Mouse (Mus musculus): ENCODE data around the gene Fam131c.

The Fam131c gene

DNA sequence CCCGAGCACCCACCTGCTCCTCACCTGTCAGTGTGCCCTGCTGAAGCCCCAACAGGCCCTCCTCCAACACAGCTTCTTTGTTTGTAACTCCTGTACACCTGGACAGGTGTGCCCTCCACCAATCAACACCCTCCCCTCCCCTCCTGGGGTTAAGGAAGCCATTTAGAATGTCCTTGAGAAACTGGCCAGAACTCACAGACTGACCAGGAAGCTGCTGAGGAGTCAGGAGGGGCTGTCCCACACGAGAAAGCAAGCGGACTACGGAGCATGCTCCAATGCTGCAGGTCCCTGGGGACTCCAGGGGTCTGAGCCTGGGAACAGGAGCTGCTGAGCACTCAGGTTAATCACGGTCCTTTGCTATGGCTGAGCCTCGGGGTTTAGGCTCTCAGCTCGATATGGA lies 47.9 kb downstream of the Fam131c start, which contains the start of gene Clcnkb:
Gene Clcnkb, minus strand, starts transcription at position 91 of the 400 bp plus-strand sequence.
- no peak for DNase-seq

DNA sequence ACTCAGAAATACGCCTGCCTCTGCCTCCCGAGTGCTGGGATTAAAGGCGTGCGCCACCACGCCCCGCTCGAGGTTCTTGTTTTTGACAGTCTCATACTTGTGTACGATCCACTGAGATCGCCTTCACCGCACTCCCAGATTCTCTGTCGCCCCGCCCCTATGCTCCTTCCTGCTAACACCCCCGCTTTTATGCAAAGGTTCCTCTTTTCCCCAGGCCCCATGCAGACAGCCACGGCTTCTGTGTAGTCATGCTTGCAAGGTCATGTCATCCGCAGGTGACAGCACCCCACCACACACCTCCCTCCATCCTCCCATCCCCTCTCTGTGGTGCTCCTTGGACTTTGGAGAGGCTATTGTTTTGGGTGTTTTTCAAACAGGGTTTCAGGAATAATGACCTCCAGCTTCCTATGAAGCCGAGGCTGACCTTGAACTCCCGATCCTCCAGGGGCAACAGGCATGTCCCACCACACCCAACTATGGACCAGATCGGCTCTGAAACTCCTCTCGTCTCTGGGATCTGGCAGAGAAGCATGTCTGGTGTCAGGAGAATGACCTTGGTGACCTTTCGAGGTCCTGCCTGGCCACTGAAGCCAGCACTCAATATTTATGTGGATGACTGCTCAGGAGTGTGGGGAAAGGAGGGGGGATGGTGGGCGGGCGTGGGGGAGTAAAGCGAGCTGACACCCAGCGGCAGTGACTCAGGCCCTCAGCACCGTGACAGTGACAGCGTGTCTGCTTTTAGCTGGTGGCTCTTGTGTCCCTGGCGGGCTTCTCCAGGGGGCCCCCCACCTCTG lies 51.6 kb downstream of the Fam131c start:
- DNase-seq, result peak in 1 of 2 experiments; percentile 37

DNA sequence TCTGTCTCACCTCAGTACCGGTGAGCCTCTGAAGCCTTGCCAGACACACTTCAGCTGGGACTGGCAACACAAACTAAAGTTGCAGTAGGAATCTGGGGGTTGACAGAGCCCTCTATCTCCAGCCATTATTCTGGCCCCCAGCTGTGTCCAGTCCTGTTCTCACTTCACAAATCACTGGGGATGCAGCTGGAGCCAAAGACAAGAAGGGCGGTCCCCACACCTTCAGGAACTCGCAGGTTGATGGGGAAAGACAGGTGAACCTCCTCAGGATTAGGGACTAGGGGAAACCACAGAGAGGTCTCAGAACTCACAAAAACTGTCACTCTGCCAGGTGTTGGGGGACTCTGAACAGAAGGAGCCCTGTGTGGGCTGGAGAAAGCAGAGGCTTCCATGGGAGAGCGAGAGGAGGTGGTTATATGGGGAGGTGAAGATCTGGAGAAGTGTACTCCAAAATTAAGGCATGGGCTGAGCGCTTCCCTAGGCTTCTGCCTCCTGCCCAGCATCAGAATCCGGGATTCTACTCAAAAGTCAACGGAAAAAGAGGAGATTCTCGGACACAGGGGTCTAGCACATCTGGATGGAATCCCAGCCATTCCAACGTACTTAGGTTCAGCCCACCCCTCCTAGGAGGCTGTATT lies 52.3 kb downstream of the Fam131c start, which contains the start of gene Hspb7:
Gene Hspb7, plus strand, starts transcription at position 588 of the 638 bp plus-strand sequence.
- DNase-seq, result no peak

DNA sequence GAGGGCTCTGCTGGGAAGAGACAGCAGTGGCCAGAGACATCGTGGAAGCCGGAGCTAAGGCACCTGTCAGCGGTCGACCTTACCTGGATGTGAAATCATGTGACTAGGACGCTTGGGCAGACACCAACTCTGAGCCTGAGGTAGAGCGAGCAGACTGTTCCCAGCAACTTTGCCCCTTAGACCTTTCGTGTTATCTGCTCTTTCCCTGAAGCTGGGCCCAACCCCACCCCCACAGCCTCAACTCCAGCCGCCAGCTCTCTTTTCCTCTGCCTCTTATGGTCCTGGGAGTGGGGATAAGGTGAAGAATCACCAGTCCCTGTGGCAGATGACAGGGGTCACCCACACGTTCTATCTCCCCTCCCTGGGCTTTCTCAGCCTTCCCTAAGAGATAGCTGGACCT lies 52.9 kb downstream of the Fam131c start:
- no peak for DNase-seq

DNA sequence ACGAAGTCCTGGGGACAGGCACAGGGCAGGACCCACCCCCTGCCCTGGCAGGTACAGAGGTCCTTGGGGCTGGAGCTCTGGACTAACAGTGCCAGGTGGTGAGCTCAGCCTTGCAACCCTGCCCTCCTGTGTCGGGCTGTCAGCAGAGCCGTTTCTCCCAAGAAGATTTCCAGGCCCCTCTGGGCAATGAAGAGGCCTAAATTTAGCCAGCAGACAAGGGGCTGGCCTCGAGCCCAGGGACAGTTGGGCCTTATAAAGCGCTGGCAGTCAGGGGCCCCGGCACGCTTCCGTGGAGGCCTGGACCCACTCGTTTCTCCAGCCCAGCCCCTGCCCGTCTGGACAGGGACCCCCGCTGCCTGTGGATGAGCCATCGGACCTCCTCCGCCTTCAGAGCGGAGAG lies 53.4 kb downstream of the Fam131c start:
- peak; percentile 59 to 80 for DNase-seq

DNA sequence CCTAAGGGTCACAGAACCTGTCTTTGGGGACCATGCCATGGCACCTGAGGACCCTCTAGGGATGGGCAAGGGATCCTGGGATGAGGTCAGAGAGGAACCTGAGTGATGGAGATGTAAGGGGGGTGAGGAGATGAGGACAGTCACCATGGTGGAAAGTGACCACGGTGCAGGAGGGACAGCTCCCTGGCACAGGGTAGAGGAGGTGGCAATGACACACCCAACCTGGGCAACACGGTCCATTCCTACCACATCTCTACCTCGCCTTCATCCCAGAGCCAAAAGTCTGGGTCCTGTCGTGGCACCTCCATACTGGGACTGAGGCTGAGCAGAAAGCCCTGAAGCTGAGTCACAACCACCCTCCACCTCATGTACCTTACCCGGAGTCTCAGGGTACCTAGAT lies 54.8 kb downstream of the Fam131c start:
- DNase-seq, result no peak

DNA sequence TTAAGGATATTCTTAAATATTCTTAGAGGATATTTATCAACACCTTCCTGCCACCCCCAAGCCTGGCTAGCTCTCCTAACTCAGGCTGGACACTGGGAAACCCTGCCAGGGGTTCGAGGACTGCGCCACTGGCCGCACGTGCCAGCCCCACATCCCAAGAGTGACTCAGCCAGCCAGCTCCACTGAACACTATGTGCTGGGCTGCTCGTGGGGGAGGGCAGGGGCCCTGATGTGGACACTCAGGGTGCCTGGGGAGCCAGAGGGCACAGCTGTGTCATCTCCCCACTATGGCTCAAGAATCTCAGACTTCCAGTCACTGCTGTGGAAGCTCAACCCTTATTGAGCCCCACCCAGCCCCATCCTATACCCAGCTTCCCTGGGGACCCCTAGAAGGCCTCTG lies 55.3 kb downstream of the Fam131c start:
- peak in 1 of 2 experiments; percentile 20 for DNase-seq

DNA sequence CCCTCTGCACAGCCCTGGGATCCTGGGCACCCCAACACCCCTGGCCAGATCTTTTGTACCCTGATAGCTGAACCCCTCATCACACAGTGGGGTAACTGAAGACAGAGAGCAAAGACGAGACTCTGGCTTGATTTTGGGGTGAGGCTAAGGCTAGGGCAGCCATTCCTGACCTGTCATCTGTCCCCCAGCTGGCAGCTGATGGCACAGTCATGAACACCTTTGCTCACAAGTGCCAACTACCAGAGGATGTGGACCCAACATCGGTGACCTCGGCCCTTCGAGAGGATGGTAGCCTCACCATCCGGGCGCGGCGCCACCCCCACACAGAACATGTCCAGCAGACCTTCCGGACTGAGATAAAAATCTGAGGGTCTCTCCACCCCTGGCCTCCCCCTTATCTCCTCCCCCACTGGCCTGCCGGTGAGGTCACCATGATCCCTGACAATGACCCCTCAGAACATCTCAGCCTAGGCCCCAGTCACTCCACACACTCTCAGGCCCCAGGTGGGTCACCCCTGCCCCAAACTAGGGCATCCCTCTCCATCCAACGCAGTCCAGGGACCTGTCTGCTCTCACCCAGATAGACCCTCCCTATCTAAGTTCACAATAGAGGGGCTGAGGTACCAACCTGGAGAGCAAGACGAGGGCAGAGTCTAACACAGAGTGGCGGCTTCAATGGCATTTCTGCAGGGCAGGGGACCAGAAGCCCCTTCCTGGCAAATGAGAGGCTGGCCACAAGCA lies 55.8 kb downstream of the Fam131c start:
- DNase-seq, result no peak

DNA sequence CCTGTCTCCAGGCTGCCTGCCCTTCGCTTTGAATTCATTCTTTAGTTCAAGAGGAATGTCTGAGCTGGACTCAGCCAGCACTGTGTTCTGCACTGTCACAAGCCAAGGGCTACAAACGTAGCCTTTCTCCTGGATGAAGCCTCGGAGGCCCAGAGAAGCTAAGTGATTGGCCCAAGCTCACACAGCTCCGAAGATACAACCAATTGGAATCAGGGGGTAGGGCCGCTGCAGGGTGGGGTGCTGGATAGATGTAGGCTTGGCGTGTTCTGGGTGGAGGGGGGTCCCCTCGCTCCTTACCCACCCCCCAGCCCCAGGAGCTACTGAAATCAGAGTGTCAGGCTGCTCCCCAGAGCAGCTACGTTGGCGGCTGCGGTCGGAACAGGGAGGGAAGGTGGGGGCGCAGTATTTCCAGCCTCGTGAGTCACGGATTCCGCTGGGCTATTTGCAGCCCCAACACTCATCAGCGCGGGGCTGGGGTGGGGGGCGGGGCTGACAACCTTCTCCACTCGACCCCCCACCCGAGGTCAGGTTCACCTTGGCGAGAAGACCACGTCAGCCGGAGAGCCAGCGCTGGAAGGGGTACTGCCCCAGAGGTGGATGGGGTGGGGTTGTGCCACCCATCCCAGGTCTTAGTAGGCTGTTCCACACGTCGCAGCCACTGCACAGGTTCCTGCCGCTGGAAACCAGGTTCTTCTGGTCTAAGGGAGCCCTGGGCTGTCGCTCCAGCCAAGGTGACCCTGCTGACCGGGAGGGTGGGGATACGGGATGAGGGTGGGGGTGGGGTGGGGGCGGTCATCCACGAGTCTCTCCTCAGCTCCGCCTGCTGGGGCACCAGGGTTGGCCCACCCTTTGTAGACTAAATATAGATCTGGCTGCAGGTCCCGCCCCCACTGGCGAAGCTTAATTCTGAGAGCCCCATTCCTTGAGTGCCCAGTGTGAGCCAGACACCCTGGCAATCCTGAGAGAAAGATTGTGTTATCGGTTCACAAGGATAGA lies 57.8 kb downstream of the Fam131c start:
- DNase-seq, result peak; percentile 41 to 61

DNA sequence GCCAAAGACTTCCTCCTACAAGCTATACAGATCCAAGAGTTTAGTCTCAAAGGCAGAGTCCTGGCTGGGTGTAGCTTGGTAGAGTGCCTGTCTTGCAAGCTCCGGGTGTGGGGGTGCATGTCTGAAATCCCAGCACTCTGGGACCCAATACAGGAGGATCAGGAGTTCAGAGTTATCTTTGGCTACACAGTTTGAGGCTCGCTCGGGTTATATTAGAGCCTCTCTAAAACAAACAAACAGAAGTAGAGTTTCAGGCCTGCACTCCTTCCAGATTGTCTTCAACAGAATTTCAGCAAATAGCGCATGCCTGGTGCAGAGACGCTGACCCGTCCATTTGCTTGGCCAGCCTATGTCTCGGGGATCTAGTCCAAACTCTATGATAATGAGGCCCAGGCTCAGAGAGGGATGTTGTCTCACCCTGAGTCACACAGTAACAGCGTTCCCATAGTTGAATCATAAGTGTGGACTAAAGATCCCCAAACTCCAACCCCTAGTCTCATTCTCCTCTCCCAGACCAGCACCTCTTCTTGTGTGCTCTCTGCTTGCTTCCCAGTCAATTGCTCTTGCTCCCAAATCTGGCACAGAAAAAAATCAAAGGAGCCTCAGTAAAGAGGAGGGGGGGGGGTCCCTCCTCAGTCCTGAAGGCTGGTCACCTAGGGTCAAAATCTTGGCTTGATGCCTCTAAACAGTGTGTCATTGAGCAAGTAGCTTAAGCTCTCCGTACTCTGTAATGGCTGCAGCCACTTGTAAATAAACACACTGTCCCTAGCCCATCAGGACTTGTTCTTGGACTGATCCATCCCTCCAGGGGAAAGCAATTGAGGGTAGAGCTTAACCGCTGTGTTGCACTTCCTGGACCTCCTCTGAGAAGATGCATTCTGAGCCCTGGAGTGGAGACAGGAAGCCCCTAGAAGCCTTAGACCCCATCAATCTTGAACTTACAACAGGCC lies 59.1 kb downstream of the Fam131c start:
- no peak for DNase-seq

DNA sequence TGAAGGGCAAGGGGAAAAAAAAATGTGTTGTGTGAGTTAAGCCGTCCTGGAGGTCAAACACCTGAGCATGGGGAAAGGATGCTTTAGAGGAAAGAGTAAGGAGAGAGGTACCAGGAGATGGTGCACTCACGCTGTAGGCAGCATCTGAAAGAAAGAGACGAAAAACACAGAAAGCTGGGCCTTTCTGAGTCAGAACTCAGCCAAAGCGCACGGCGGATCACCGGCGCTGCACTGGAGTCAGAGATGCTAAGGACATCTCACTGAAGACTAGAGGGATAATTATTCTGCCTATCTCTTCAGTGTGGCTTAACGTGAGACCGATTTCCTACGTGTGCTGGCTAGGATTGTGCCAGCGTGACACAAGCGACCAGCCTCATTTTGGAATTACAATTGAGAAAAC lies 59.9 kb downstream of the Fam131c start:
- DNase-seq, result no peak

DNA sequence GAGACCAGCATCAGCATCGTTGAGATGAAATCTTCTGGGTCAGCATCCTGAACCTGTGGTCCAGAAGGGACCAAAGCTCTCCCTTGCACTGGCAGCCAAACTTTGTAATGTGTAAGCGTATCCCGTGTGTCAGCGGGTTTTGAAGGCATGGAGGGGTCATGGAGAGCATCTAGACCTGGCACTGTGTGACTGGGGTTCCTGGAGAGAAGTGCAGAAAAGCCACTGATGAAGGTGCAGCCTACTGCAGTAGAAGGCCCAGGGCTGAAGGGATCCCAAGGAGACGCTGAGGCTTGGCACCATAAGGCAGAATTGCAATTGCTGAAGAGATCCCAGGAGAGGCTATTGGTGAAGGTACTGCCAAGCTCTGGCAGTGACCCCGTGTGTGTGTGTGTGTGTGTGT lies 61.4 kb downstream of the Fam131c start:
- no peak for DNase-seq

DNA sequence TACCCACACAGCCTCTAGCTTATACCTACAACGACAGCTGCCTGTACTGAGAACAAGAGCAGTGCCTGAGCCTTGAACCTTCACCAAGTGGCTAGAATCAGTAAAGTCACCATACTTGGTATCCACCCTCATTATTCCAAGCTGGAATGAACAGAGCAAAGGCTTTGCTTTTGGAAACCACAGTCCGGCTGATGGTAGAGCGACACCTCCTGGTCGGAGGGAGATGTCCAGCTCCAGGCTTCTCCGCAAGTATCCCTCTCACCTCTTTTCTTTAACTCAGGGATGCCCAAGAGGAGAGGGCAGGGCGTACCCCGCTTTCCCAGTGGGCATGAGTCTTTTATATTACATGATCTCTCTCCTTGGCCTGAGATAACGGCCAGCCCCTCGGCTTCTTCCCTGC lies 61.8 kb downstream of the Fam131c start:
- DNase-seq, result peak; percentile 38 to 61

DNA sequence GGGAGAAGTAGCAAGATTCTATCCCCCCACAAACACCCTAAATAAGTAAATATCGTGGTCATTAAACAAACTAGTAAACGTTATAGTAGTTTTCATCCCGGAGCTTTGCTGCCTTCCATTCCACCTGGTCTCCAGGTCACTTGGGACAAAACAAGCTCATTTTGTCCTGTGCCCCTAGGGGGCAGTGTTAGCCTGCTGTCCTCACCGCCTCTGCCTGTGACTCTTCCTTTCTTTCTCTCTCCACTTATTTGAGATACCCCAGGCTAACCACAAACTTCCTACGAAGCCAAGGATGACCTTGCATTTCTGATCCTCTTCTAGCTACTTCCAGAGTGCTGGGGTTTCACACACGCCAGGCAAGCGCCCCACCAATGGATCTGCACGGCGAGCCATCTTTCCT lies 63.0 kb downstream of the Fam131c start:
- DNase-seq, result peak; percentile 58 to 77

DNA sequence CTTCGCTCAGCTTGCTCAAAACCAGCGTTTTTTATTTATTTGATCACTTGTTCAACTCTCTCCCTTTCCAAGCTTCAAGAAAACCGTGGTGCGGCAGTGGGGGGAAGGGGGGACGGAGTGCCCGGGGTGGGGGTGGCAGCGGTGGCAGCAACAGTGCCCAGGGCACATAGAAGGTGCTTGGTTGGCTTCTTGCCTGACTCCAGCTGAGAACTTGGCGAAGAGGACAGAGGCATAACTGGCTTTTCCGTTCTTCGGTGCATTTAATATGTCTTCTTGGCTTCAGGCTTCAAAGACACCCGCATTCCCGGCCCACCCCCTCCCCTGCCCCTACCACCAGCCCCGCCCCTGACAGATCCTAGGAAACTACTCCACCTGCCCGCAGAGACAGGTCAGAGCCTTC lies 64.6 kb downstream of the Fam131c start:
- peak in 1 of 2 experiments; percentile 15 for DNase-seq

DNA sequence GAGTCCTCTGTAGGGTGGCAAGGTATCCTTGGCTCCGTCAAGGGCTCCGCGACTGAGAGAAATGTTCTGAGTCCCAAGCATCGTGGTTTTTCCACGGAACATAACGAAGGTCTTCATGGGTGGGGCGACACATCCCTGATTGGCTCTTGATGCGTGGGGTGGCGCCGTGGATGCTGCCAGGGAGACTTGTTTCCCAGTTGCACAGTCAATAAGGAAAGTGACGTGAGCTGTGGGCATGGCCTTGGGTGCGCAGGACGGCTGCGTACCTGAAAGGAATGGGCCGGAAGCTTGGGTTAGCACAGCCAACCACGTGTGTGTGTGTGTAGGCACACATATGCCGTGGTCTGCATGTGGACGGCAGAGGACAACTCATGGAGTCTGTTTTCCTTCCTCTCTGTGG lies 65.2 kb downstream of the Fam131c start:
- DNase-seq, result peak in 1 of 2 experiments; percentile 21

All from lung, postnatal 4 days (tissue).